Mouse (Mus musculus): ENCODE measurements at regions not wholly inside any gene's neighbourhood (a gene's known extent, or its start where the extent isn't known, plus 50 kb on each side); places are given as distances from the start of the nearest gene placed in this dataset.

- no peak for TF ChIP-seq CTCF (IDR thresholded peaks at IDR 0.05; ENCODE audit: control insufficient read depth, insufficient read depth, insufficient read length)
- no peak for TF ChIP-seq USF1 (IDR thresholded peaks at IDR 0.05; ENCODE audit: low read depth)
Measured at GRCm38 (mm10) chr3:115515645-115516044, 199.2 kb downstream of the S1pr1 start.

Measured in C2C12 (cell line).